Comparison of ENCODE assay signal across 26 mouse cellular contexts in the genomic region with DNA sequence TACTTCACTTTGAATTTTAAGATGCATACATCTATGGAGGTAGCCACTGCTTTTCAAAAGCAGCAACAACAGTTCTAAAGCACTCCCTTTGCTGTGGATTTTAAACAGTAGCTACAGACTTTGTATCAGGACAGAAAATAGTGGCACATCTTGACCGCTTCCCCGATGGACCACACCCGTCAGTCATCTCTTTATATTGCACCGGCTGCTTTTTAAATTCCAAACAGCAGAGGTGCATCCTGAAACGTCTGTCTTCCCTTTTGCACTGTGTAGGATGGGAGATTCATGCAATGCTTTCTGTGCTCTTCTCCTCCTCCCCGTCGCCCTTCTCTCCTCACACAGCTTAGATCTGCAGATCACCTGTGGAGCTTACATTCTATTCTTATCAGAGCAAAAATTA. TPM values are rescaled to one million over a fixed set of nuclear protein-coding genes. Genes with fewer than 3 reads are reported as not detected.
"Had no signal": no experiment of that assay in that cellular context is flagged by ENCODE, and none has a peak within 500 bp of the region (broad histone marks: within the 10 kb centered on the region; RNA-seq: fewer than 3 reads in every experiment).

No protein-coding gene starts in this region.

- H3K27ac ChIP-seq: liver, embryonic 15.5 days; lung, embryonic 15.5 days; macrophage; midbrain, embryonic 13.5 days; midbrain, embryonic 15.5 days; neural tube, embryonic 12.5 days had no signal

- H3K4me3 ChIP-seq: liver, embryonic 15.5 days; lung, embryonic 15.5 days; megakaryocyte, embryonic 14.5 days; midbrain, embryonic 13.5 days; midbrain, embryonic 15.5 days; neural tube, embryonic 12.5 days had no signal

- ATAC-seq: liver, postnatal 0 days; lung, postnatal 0 days; midbrain, embryonic 13.5 days; midbrain, embryonic 15.5 days had no signal

- H3K27me3 ChIP-seq: liver, embryonic 15.5 days; lung, embryonic 15.5 days; megakaryocyte, embryonic 14.5 days; midbrain, embryonic 13.5 days; midbrain, embryonic 15.5 days; neural tube, embryonic 12.5 days had no signal

- H3K36me3 ChIP-seq: liver, embryonic 15.5 days; lung, embryonic 15.5 days; midbrain, embryonic 13.5 days; midbrain, embryonic 15.5 days; neural tube, embryonic 12.5 days had no signal

- DNase-seq: liver, postnatal 0 days; lung, adult 2 months; lung, postnatal 14 days; lung, postnatal 36 days; retina, postnatal 1 day; right cerebral cortex, adult 18-20 months; right cerebral cortex, postnatal 25 days; right cerebral cortex, postnatal 4 days; spleen, adult 18-20 months; thymus, adult 18-20 months; thymus, postnatal 25 days; thymus, postnatal 4 days had no signal

- H3K9ac ChIP-seq: liver, embryonic 15.5 days; liver, postnatal 0 days; lung, embryonic 15.5 days; midbrain, embryonic 13.5 days; midbrain, embryonic 15.5 days; neural tube, embryonic 12.5 days had no signal

- H3K4me1 ChIP-seq: liver, embryonic 15.5 days; lung, embryonic 15.5 days; megakaryocyte, embryonic 14.5 days; midbrain, embryonic 13.5 days; midbrain, embryonic 15.5 days; neural tube, embryonic 12.5 days had no signal

- H3K4me2 ChIP-seq: liver, embryonic 15.5 days; lung, embryonic 15.5 days; midbrain, embryonic 13.5 days; midbrain, embryonic 15.5 days; neural tube, embryonic 12.5 days had no signal

- H3K9me3 ChIP-seq: liver, embryonic 15.5 days; lung, embryonic 15.5 days; megakaryocyte, embryonic 14.5 days; midbrain, embryonic 13.5 days; midbrain, embryonic 15.5 days; neural tube, embryonic 12.5 days had no signal

RNA-seq across cellular contexts. Expression of a gene that starts 57.3 kb away (rescaled TPM):
- total RNA-seq: megakaryocyte progenitor cell, adult 5-6 weeks; midbrain, postnatal 0 days; monocyte, adult 5-6 weeks; neutrophil, adult 5-6 weeks had no signal
- polyA plus RNA-seq: lung, adult 2 months; macrophage; midbrain, embryonic 13.5 days; midbrain, embryonic 15.5 days; midbrain, postnatal 0 days; small intestine, adult 2 months; urinary bladder, adult 2 months had no signal
